Mouse (Mus musculus) urinary bladder, postnatal 14 days (tissue): ENCODE data around the gene Lrrc29.

ENCODE experiments used
- DNase-seq: peaks from one replicate; pipeline ENCODE4 v3.0.0; 2021; ENCODE audit warnings: low spot score

Lrrc29 gene

DNA sequence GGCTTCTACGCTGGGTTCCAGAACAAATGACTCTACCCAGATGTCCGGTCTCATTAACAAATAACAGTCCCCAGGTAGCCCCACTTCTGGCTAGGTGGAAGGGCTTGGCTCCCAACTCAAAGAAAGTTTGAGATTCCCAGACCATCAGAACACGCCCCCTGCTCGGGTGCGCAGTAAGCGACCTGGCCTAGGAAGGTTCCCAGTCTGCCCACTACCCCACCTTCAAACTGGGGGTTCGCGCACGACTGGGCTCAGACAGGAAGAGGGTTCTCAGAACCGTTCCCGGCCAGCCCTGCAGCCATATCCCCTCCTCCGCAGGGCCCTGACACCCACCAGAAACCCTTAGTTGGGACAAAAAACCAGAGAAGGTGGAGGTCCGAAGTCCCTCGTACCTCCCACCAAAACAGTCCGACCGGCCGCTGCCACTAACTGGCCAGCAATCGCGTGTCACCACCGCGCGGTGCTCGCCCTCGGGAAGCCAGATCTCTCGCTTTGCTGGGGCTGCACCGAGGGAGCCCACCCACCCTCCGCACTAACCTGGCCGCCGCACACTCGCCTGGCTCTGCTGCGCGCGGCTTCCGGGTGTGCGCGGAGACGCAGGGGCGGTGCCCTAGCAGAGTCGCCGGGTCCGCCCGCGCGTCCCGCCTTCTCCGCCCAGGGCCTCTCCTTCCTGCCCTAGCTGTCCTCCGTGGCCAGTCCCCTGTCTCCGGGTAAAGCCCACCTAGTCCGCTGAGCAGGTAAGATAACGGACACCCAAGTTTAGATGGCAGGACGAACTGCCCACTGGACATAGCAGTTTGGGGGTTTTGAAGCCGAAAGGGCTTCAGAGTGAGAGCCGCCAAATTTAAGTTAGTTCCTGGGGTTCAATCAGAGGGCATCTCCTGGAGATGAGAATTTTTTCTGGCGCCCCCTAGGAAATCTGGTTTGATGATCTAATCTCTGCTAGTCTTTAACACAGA lies 61.8 kb downstream of the Lrrc29 start, which contains the start of the genes Tradd and Fbxl8:
Tradd (minus strand) TSS at position 586 of the 959 bp plus-strand sequence.
Fbxl8 (plus strand) TSS at position 625 of the 959 bp plus-strand sequence.
- DNase-seq = peak; percentile 83

GRCm38 (mm10) chr8:105263244-105263912 lies 62.7 kb downstream of the Lrrc29 start:
- no peak for DNase-seq
